Mouse (Mus musculus): ENCODE measurements around the gene Pcgf1. TPM values are rescaled to one million over a fixed set of nuclear protein-coding genes. Genes with fewer than 3 reads are reported as not detected.

Gene Pcgf1
- total RNA-seq, 2 experiments from 2014 or later: 4.5 to 7.4 TPM

GRCm38 (mm10) chr6:83095968-83096367, 18.3 kb downstream of the Pcgf1 start:
- no peak for DNase-seq
- intact Hi-C loops (cut with DNase I): no loop called here

GRCm38 (mm10) chr6:83098411-83098810, 20.7 kb downstream of the Pcgf1 start:
- DNase-seq: no peak
- intact Hi-C loops (cut with DNase I): no loop called here

GRCm38 (mm10) chr6:83101316-83101687, 23.6 kb downstream of the Pcgf1 start, which contains the start of the genes Ccdc142 and Gm42688:
Ccdc142 (plus strand) TSS chr6:83101601.
Gm42688 (plus strand) TSS chr6:83101617.
- intact Hi-C loops (cut with DNase I): loop anchor here (2.0 kb wide), 1 partner anchor 105 kb away; no protein-coding TSS in a partner anchor
- DNase-seq: peak; percentile 81 to 83

- intact Hi-C loops (cut with DNase I): loop anchor here (2.0 kb wide), 1 partner anchor 105 kb away; no protein-coding TSS in a partner anchor
- DNase-seq: peak; percentile 38 to 57
Measured at GRCm38 (mm10) chr6:83101688-83102556, 24.3 kb downstream of the Pcgf1 start.

GRCm38 (mm10) chr6:83103130-83103650, 25.5 kb downstream of the Pcgf1 start:
- no peak for DNase-seq
- intact Hi-C loops (cut with DNase I): no loop called here

GRCm38 (mm10) chr6:83104158-83104557, 26.5 kb downstream of the Pcgf1 start:
- intact Hi-C loops (cut with DNase I): no loop called here
- DNase-seq: no peak

GRCm38 (mm10) chr6:83107566-83108400, 30.1 kb downstream of the Pcgf1 start:
- peak; percentile 70 to 72 for DNase-seq
- intact Hi-C loops (cut with DNase I): no loop called here

GRCm38 (mm10) chr6:83108762-83109668, 31.3 kb downstream of the Pcgf1 start, which contains the start of gene Mrpl53:
Mrpl53 (plus strand) TSS chr6:83109040.
- DNase-seq: peak; percentile 75 to 83
- intact Hi-C loops (cut with DNase I): no loop called here

- DNase-seq: no peak
- intact Hi-C loops (cut with DNase I): no loop called here
Measured at GRCm38 (mm10) chr6:83111510-83112136, 34.0 kb downstream of the Pcgf1 start.

GRCm38 (mm10) chr6:83115011-83115671, 37.5 kb downstream of the Pcgf1 start, which contains the start of gene Mogs:
Mogs (plus strand) TSS chr6:83115496.
- intact Hi-C loops (cut with DNase I): loop anchor here (2.0 kb wide), 1 partner anchor 46 kb away; no protein-coding TSS in a partner anchor
- DNase-seq: peak; percentile 87 to 92

GRCm38 (mm10) chr6:83115682-83116372, 38.2 kb downstream of the Pcgf1 start:
- no peak for DNase-seq
- intact Hi-C loops (cut with DNase I): loop anchor here (2.0 kb wide), 1 partner anchor 45 kb away; no protein-coding TSS in a partner anchor

GRCm38 (mm10) chr6:83116373-83117164, 38.9 kb downstream of the Pcgf1 start:
- no peak for DNase-seq
- intact Hi-C loops (cut with DNase I): no loop called here

- no peak for DNase-seq
- intact Hi-C loops (cut with DNase I): no loop called here
Measured at GRCm38 (mm10) chr6:83117165-83117438, 39.4 kb downstream of the Pcgf1 start.

GRCm38 (mm10) chr6:83117616-83118015, 39.9 kb downstream of the Pcgf1 start:
- intact Hi-C loops (cut with DNase I): no loop called here
- DNase-seq: no peak

- DNase-seq: no peak
- intact Hi-C loops (cut with DNase I): no loop called here
Measured at GRCm38 (mm10) chr6:83118369-83118768, 40.7 kb downstream of the Pcgf1 start.

GRCm38 (mm10) chr6:83118825-83119733, 41.4 kb downstream of the Pcgf1 start:
- no peak for DNase-seq
- intact Hi-C loops (cut with DNase I): no loop called here

- intact Hi-C loops (cut with DNase I): no loop called here
- DNase-seq: no peak
Measured at GRCm38 (mm10) chr6:83119734-83120051, 42.0 kb downstream of the Pcgf1 start.
